Mouse (Mus musculus): Measurements from ENCODE around the gene R3hcc1l. TPM values are rescaled to one million over a fixed set of nuclear protein-coding genes. Genes with fewer than 3 reads are reported as not detected.

Gene R3hcc1l
- 1.3 and 1.6 TPM in 2 replicates for polyA plus RNA-seq (2012; rRNA removed)

GRCm38 (mm10) chr19:42518620-42519310 is at the start of gene R3hcc1l:
TSS of gene R3hcc1l (plus strand) at chr19:42518759.

GRCm38 (mm10) chr19:42612654-42613053 is 94.1 kb downstream of the R3hcc1l start, which contains the start of gene Loxl4:
TSS of gene Loxl4 (minus strand) at chr19:42612813.

Other genes starting within 250 kb of the R3hcc1l start
- 0.30 and 0.90 TPM in 2 replicates for gene Crtac1, start 87.0 kb upstream of the R3hcc1l start, polyA plus RNA-seq (2012; rRNA removed)
- gene Loxl4, start 94.1 kb downstream of the R3hcc1l start, polyA plus RNA-seq (2012; rRNA removed): 1.4 and 1.5 TPM in 2 replicates
- gene Pyroxd2, start 234.0 kb downstream of the R3hcc1l start, polyA plus RNA-seq (2012; rRNA removed): 1.4 and 2.7 TPM in 2 replicates

All from stomach, adult 2 months (tissue).